Mouse (Mus musculus): ENCODE measurements around the gene Plpp3.

Gene Plpp3

DNA sequence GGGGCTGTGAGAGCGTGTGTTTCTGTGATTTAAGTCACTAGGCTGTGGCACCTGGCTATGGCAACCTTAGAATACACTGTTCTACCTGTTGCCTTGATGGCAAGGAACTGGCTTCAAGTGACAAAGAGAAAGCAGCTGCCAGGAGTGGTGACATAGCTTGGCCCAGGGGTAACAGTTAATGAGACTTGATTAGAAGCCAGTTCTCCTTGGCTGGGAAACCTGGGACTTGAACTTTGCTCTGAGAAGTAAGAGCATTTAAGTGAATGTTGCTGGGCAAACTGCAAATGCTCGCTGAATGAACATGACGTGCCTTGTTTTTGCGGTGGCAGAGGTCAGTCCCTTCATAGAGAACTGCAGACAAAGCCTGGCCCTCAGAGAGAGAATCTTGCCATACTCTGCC, 122.7 kb downstream of the Plpp3 start:
- ATAC-seq (ENCODE audit: insufficient number of reproducible peaks, low FRiP score, low TSS enrichment), result no peak

DNA sequence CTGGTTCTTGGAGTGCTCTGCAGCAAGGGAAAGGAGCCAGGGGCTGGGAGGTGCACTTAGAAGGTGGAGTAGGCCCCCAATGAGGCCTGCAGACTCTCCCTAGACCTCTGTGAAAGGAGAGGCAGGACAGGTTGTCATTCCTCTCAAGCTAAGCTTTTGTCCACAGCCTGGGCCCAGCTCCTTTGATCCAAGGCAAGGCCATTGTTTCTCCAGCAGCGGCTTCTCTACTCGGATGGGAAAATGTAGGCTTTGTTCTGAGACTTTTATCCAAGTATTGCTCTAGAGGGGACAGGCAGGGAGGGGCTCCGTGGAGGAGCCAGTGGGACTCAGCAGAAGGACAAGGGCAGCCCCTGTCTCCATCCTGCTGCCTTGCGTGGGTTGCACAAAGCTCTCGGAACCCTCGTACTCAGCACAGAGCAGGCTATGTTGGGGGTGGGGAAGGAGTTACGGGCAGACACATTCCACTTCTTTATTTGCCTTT, 124.6 kb downstream of the Plpp3 start:
- no peak for ATAC-seq (ENCODE audit: insufficient number of reproducible peaks, low FRiP score, low TSS enrichment)
